Mouse (Mus musculus) spleen, embryonic (tissue): ENCODE measurements at regions not wholly inside any gene's neighbourhood (a gene's known extent, or its start where the extent isn't known, plus 50 kb on each side); places are given as distances from the start of the nearest gene placed in this dataset.

Experiments
- CTCF ChIA-PET: fragments of 350-600 bp; sonication (Branson Sonifier 250); formaldehyde crosslinking; loops from one replicate; lab custom pipeline; 2022; lab: Charles Lee

DNA sequence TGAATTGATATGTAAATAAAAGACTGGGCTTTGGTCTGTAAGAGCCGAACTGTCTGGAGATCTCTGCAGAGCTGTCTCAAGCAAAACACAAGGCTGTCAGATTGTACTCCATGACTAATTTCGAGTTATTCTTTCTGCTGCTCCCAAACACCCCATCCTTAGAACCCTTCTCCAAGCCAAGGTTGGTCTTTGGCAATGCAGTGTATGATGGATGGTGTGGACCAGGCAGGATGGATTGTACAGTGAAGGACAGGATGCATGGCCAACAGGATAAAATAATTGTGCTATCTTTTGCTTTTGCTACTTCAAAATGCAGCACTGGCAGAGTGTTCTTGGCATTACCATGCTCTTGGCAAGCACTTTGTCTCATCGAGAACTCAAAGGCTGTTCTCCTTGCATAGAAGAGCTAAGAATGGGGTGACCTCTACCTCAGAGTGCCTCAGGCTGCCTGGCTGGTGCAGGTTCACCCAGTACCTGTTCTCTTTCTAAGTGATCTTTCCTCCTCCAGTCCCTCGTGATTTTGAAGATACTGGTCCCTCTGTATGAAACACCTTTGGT lies 88.4 kb upstream of the Cpeb4 start:
- CTCF ChIA-PET, result no interaction called here

- CTCF ChIA-PET, result no interaction called here
These were observed 87.6 kb upstream of the Cpeb4 start for GRCm38 (mm10) chr11:31784332-31784901.

DNA sequence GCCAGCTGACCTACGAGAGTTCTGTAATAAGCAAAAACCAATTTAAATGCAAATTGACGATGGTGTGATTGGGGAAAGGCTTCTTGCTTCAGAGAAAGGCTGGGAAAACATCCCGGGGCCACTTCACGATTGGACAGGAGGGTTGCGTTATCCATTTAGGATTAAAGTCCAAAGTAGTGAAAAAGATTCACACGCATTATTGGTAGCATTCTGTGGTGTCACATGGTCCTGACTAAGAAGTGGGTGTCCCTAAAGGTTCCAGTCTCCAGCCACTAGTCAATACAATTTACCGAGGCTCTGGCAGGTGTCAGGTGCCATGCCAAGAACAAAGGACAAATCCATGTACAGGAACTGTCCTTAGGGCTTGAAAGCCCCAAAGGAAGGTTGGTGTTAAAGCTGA lies 86.9 kb upstream of the Cpeb4 start:
- CTCF ChIA-PET, result no interaction called here

DNA sequence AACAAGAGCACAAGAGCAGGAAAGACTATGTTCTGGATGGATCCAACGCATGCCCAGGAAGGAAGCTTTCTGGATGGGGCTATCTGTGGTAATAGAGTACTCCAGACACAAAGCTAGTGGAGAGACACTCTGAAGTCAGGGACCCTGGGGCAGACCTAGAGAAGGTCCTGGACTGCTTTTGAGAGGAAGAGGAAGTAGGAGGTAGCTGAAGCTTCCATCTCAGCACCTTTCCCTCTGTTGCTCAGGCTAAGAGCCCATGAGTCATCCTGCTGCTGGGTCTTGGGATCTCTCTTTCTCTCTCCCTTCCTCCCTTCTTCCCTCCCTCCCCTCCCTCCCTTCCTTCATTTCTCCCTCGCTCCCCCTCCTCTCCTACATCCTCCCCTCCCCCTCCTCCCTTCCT lies 84.6 kb upstream of the Cpeb4 start:
- CTCF ChIA-PET, result no interaction called here

GRCm38 (mm10) chr11:31787917-31788703 lies 83.9 kb upstream of the Cpeb4 start:
- CTCF ChIA-PET, result no interaction called here

GRCm38 (mm10) chr11:31789967-31790366 lies 82.0 kb upstream of the Cpeb4 start:
- CTCF ChIA-PET, result no interaction called here

DNA sequence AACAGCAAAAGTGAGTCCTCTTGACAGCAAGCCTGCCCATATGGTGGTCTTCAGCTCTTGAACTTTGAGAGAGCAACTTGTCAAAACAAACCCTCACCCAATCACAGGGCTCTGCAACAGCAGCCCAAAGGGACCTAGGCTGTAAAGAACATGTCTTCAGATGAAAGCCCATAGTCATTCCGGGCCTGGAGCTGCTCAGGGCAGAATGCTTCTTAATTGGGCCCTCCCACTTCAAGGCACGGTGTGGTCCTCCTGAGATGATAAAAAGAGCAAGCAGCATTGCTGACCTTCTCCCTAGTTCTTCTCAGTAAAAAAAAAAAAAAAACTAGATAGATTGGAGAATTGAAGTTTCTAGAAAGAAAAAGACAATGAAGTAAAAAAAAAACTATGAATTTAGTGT lies 80.7 kb upstream of the Cpeb4 start:
- CTCF ChIA-PET, result interaction anchor here (0.7 kb wide), 1 partner anchor 1146 kb away, joined by 4 read pairs; no protein-coding TSS in a partner anchor

GRCm38 (mm10) chr11:31795084-31795483 lies 76.9 kb upstream of the Cpeb4 start:
- CTCF ChIA-PET, result no interaction called here

DNA sequence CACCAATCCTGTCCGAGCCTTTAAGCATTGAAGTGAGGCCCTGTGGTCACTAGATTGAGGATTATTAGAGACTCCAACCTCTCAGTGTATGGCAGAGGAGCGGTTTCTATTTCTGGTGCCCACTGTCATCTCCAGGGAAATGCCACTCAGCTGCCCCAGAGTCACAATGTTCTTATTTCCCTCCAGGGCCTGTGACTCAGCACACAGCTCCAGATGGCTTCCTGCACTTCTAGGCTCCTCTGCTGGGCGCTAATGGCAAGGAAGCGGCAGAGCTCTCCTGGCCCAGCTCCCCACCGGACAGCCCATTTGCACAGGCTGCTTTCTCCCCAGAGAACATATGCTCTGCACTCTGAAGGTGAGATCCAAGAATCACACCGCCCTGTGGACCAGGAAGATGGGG lies 75.8 kb upstream of the Cpeb4 start:
- CTCF ChIA-PET, result no interaction called here

DNA sequence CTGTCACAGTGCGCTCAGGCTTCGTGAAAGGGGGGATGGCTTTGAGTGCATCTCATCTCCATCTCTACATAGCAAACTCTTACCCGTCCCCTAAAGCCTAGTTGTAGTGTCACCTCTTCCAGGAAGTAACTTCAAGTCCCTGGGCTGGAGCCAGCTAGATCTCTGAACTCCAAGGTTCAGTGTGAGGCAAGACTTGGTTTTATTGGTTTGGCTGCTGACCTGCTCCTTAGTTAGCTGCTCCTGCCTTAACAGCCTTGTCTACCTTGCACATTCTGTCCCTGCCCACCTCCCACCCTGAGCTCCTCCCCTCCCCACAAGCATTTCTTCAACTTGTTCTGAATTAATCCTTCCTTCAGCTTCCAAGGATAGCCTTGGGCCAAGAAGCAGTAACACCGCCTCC lies 70.4 kb upstream of the Cpeb4 start:
- CTCF ChIA-PET, result no interaction called here

DNA sequence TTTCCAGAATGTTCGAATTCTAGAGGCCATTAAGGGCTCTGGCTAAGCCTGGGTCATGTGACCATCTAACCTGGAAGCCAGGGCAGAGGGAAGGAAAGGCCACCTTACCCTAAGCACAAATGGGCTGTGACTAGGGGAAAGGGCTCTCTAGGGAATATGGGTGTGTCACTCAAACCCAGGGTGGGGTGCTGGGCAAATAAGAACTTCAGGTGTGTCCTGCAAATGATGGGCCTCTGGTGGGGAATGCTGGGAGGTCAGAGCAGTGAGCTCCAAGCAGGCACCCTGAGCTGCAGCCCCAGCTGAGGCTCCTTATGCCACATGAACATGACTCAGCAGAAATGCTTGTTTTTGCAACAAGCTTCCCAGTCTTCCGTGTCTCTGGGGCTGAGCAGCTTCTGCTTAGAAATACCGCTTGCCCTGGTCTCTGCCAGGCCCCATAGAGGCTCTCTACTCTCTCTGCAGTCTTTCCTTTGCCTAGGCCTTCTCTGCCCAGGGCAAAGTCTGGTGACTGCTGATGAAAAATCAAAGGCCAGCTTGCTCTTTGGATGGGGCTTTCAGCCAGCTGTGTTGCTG lies 68.6 kb upstream of the Cpeb4 start:
- CTCF ChIA-PET, result interaction anchor here (0.7 kb wide), 1 partner anchor 15 kb away, joined by 3 read pairs; no protein-coding TSS in a partner anchor

GRCm38 (mm10) chr11:31804518-31804917 lies 67.5 kb upstream of the Cpeb4 start:
- CTCF ChIA-PET, result no interaction called here

DNA sequence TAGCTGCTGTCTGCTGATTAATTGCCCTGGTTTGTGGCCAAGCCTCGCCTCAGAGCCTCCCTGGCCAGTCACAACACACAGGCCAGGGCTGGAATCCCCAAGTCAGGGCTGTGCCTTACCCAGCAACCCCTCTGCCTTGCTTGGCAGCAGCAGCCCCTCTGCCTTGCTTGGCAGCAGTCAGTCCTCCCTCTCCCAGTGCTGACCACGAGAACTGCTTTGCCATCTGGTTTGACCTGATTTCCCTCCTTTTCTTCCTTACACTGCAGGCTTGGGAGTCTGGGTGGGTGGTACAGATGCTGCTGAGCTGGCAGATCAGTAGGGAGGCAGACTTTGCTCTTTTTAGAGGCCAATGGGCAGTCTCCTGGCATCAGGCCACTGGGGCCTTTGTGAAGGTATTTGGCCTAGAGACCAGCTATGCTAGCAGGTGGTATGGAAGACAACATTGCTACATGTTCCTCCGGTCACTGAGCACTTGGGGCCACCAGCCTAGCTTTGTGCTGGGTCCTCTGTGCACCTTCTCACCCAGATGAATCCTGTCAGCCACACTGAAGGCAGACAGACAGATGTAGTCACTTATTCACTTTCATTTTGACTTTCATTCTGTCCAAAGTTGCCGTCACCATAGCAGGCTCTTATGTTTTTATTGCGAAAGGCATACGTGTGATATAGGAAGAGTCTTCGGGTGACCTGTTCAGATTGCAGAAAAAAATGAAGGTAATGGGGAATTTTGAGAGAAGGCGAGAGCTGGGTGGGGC lies 64.4 kb upstream of the Cpeb4 start:
- CTCF ChIA-PET, result no interaction called here

DNA sequence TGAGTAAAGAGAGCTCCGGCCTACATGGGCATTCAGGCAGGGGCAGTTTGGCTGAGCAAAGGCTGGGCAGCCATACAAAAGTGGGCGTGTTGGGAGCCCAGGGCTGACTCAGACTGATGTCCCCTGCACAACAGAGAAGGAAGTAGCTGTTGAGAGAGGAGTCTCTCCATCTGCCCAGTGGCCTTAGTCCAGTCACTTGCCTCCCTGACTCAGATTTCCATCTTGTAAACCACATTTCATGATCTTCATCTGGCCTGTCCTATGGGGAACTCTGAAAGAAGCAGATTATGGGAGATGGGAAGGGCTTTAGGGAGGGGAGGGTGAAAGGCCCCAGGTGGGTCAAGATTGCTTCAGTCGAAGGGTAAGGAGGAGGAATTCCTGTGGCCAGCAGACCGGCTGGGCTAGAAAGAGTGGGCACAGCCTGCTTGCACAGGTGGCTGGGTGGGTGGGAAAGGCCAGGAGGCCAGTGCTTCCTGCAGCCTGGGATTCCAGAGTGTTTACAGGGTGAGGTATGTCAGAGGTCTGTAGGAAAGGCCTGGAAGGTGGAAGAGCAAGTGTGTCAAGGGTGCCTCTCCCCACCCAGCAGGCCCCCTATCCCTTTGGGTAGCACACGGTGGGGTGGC lies 63.7 kb upstream of the Cpeb4 start:
- CTCF ChIA-PET, result no interaction called here

DNA sequence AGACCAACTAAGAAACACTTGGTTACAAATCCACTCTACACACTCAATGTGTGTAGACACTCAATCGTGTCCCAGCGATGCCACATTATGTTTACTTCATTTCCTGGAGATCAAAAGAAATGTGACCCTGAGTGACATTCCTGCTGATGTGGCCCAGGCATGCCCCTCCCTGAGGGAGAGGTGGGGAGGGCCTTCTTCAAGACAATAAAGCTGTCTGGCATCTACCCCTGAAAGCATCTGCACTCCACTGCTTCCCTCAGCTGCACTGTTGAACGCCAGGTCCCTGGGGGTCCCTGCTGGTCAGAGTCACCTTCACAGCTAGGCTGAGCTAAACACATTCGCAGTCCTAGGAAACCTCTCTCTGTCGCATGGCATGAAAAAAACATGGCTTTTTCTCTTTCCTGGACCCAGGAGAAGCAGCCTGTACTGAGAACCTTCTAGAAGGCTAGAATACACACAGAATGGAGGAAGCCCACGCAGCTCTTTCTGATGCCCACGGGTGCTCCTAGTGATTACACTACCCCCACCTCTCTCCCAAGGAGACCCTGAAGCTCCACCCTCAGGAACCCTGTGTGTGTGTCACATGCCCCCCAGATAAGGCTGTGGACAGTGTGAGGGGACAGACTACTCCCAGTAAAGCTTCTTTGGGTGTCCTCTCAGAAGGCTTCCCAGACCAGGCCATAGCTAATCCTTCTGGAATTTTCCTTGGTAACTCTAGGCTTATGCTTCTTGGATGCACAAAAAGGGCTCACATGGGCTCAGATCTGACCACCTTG lies 61.8 kb upstream of the Cpeb4 start:
- CTCF ChIA-PET, result no interaction called here

GRCm38 (mm10) chr11:31812215-31812614 lies 59.8 kb upstream of the Cpeb4 start:
- CTCF ChIA-PET, result no interaction called here

DNA sequence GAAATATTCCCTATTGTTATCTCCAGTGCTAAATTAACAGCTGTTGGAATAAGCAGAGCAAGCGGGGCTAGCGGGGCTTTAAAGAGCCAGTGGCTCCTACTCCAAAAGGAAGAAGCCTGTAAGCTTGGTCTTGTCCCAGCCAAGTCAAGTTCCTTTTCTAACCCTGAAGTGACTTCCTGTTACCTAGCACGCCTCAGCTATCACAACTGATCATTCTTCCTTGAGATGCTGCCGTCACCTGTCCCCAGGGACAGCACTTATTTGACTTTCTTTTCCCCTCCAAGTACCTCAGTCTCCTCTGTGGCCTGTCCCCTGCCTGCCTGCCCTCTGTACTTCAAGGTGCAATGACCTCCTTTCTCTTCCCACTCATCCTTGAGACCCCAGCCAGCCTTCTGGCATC lies 57.4 kb upstream of the Cpeb4 start:
- CTCF ChIA-PET, result no interaction called here

- CTCF ChIA-PET, result no interaction called here
These were observed 56.0 kb upstream of the Cpeb4 start for GRCm38 (mm10) chr11:31815855-31816488.

GRCm38 (mm10) chr11:31818032-31818431 lies 54.0 kb upstream of the Cpeb4 start:
- CTCF ChIA-PET, result no interaction called here

GRCm38 (mm10) chr11:31819964-31820363 lies 52.0 kb upstream of the Cpeb4 start:
- CTCF ChIA-PET, result no interaction called here
